Mouse (Mus musculus): ENCODE data around the gene Dram2.

- TF ChIP-seq CTCF (IDR thresholded peaks at IDR 0.05; ENCODE audit: low read depth) (no peak), EP300 (IDR thresholded peaks at IDR 0.05; ENCODE audit: low read depth) (no peak)
Measured at GRCm38 (mm10) chr3:106515016-106515415, 32.6 kb upstream of the Dram2 start.
